Mouse (Mus musculus) layer of hippocampus, adult 6 months (tissue): ENCODE results near the gene Olfr1501. TPM values are rescaled to one million over a fixed set of nuclear protein-coding genes. Genes with fewer than 3 reads are reported as not detected.

Experiments
- long read RNA-seq, 2 experiments: library from polyadenylated mRNA; unstranded; transcript quantifications; one replicate each; pipeline ENCODE4 v2.0.0; 2019 to 2020
- polyA plus RNA-seq: library from polyadenylated mRNA; unstranded; fragments of <200 nt; fragmentation: Nextera tagmentation; gene quantifications from 2 replicates; pipeline ENCODE4 v1.2.3, GENCODE M21; 2021

The Olfr1501 gene
- polyA plus RNA-seq = not detected in 2 replicates
- long read RNA-seq, experiment 1 = 0 reads
- long read RNA-seq, experiment 2 = 0 reads

DNA sequence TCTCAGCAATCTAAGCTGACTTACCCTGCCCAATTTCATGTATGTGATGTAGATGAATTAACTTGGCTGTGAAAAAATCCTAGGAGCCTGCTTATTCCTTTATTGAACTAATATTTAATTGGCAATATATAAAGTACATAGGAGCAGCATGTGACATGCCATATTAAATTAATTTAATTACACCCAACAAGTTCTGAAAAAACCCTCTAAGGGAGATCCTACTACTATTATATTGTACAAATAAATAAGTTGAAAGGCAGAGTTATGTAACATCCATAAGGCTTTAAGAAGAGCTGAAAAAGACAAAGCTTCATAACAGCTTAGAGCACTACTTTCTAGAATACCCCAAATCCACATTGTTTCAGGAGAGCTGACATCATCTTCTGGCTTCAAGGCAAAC is at the start of gene Olfr1501:
TSS of gene Olfr1501 (minus strand) at position 101 of the 400 bp plus-strand sequence.

DNA sequence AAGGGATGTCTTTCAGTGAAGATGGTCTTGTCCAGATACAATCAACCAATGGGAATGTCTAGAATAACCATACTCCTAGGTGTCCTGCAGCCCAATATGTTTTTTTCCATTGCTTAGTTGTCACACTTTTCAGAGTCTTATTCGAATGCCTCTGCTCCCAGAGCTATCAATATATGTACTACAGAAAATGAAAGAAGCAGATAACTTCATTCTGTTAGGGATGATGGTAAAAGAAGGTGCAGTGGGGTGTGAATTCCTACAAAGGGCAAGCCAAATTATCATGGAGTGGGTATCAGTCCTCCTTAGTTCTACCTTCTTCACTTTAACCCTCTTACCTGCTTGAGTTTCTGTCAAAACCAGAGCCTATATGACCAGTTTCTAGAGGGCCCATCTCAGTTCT is 47.3 kb upstream of the Olfr1501 start, which contains the start of gene Olfr1504:
TSS of gene Olfr1504 (minus strand) at position 101 of the 400 bp plus-strand sequence.

DNA sequence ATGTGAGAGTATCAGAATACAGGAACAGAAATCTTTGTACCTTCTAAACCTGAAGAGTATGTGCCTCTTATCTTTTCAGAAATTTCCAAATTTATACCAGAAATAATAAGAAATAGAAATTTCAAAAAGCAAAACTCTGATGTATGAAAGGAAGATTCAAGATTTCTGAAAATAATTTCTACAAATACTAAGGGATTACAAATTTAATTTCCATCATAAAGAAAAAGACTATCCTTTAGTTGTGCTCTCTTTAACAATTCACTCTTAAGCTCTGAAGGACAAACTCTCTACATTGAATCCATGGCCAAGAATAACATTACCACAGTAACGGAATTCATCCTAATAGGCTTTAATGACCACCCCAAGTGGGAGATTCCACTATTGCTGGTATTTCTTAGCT is 11.0 kb upstream of the Olfr1501 start, which contains the start of gene Olfr1502:
TSS of gene Olfr1502 (plus strand) at position 301 of the 400 bp plus-strand sequence.

DNA sequence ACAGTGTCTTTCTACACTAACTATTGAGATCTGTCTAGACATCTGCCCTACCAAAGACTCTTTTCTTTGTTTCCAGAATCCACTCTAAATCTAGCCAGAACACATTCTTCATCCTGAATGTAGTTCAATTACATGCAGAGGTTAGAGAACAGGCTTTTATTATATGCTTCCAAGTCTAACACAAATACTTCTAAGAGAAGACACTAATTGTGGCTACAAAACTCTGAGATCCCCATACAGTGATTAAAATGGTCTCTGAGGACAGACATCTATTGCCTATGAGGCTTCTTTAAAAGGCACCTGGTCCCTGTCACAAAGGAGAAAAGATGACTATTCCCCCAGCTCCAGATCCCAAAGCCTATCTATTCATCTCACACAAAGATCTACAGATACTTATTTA is 20.1 kb downstream of the Olfr1501 start, which contains the start of gene Olfr1500:
TSS of gene Olfr1500 (minus strand) at position 101 of the 400 bp plus-strand sequence.

DNA sequence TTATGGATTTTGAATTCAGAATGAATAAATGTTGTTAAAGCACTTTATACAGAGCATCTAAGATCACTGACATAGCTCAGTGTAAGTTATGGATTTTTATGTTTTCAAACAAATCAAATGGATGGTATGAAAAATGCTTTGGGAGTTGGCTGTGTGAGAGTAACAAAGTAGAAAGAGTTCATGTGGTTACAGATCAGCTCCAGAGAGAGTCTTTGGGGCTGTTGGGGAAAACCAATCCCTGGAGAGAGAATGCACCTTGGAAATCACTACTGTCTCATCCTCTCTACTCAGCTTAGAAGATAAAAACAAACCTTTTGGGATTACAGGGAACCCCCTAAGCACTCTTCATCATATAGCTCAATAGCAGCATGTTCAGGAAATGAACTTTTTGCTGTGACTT is 31.1 kb downstream of the Olfr1501 start, which contains the start of gene Olfr1499:
TSS of gene Olfr1499 (minus strand) at position 101 of the 400 bp plus-strand sequence.

DNA sequence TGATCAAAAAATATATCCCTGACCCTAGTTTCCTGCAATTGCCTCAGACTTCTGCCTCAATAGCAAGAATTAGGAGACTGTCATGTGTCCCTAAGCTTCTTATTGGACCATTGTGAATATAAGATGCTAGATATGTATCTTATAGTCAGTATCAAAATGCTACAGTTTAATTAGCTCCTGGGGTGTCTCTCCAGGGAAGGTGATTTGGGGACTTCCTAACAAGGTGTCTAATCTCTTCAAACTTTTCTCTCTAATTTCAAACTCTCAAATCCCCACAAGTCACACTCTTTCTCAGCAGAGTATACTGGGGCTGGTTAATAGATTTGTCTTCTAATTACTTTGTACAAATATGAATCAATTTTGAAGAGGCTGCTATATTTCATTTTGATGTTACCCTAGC is 52.4 kb downstream of the Olfr1501 start, which contains the start of gene Olfr1497:
TSS of gene Olfr1497 (minus strand) at position 101 of the 400 bp plus-strand sequence.

Other genes with a start within 250 kb of the Olfr1501 start
- gene Olfr1487, start 233.3 kb downstream of the Olfr1501 start, polyA plus RNA-seq = not detected in 2 replicates
- not detected in 2 replicates for gene Olfr1489, start 219.1 kb downstream of the Olfr1501 start, polyA plus RNA-seq
- gene Olfr1490, start 199.6 kb downstream of the Olfr1501 start, polyA plus RNA-seq = not detected in 2 replicates
- gene Olfr1491, start 153.4 kb downstream of the Olfr1501 start, polyA plus RNA-seq = not detected in 2 replicates
- gene Olfr1493-ps1, start 127.4 kb downstream of the Olfr1501 start, polyA plus RNA-seq = not detected in 2 replicates
- gene Olfr1494, start 111.0 kb downstream of the Olfr1501 start, polyA plus RNA-seq = not detected in 2 replicates
- gene Olfr1495, start 86.1 kb downstream of the Olfr1501 start, polyA plus RNA-seq = not detected in 2 replicates
- not detected in 2 replicates for gene Olfr1496, start 72.8 kb downstream of the Olfr1501 start, polyA plus RNA-seq
- not detected in 2 replicates for gene Olfr1497, start 52.5 kb downstream of the Olfr1501 start, polyA plus RNA-seq
- not detected in 2 replicates for gene Olfr1499, start 31.2 kb downstream of the Olfr1501 start, polyA plus RNA-seq
- gene Olfr1500, start 20.2 kb downstream of the Olfr1501 start, polyA plus RNA-seq = not detected in 2 replicates
- gene Olfr1502, start 11.1 kb upstream of the Olfr1501 start, polyA plus RNA-seq = not detected in 2 replicates
- not detected in 2 replicates for gene Olfr1504, start 47.2 kb upstream of the Olfr1501 start, polyA plus RNA-seq
- gene Olfr1505, start 62.8 kb upstream of the Olfr1501 start, polyA plus RNA-seq = not detected in 2 replicates